Mouse (Mus musculus) small intestine, adult 2 months (tissue): ENCODE results near the gene Slc6a20a. TPM values are rescaled to one million over a fixed set of nuclear protein-coding genes. Genes with fewer than 3 reads are reported as not detected.

Source experiments
- H3K27ac ChIP-seq: fragments of 200-500 bp; 2 replicates; pipeline ENCODE4 v1.5.1; 2012; ENCODE audit warnings: low read depth, low read length, control low read depth, inconsistent platforms; ENCODE audit not compliant: insufficient read depth
- H3K27me3 ChIP-seq: fragments of 200-500 bp; 2 replicates; pipeline ENCODE4 v1.6.1; 2012; ENCODE audit warnings: mild to moderate bottlenecking, moderate library complexity, low read length, inconsistent platforms; ENCODE audit not compliant: control insufficient read depth, insufficient read depth
- H3K36me3 ChIP-seq: fragments of 200-500 bp; 2 replicates; pipeline ENCODE4 v1.6.1; 2012; ENCODE audit warnings: mild to moderate bottlenecking, low read length, control low read depth, inconsistent platforms; ENCODE audit not compliant: control insufficient read depth, insufficient read depth
- H3K4me1 ChIP-seq: fragments of 200-500 bp; 2 replicates; pipeline ENCODE4 v1.6.1; 2012; ENCODE audit warnings: low read length, inconsistent platforms, mixed read lengths; ENCODE audit not compliant: control insufficient read depth, insufficient read depth, insufficient read length
- H3K4me3 ChIP-seq: fragments of 200-500 bp; 2 replicates; pipeline ENCODE4 v1.5.1; 2012; ENCODE audit warnings: low read depth, mild to moderate bottlenecking, control low read depth, inconsistent platforms, low read length, moderate library complexity
- CTCF ChIP-seq: fragments of 200-500 bp; IDR thresholded peaks from 2 replicates; pipeline ENCODE4 v1.5.1; 2012; ENCODE audit warnings: low read depth, mild to moderate bottlenecking, control low read depth, inconsistent platforms, low read length, moderate library complexity, mixed read lengths; ENCODE audit not compliant: insufficient replicate concordance, insufficient read length; ENCODE audit errors: extremely low read depth
- POLR2A ChIP-seq: fragments of 200-500 bp; IDR thresholded peaks from 2 replicates; pipeline ENCODE4 v1.6.1; 2012; ENCODE audit warnings: low read depth, mild to moderate bottlenecking, control low read depth, inconsistent platforms, low read length, moderate library complexity
- WGBS: fragments of 180-500 bp; shearing (Covaris S2); methylation state at CpG from one replicate; pipeline ENCODE4 v1.1.7; 2018; 5-methylcytosine and 5-hydroxymethylcytosine counted together
- polyA plus RNA-seq: library from polyadenylated mRNA; depleted of rRNA; stranded (reverse); fragments of >200 nt; gene quantifications from 2 replicates; pipeline ENCODE4 v1.2.3, GENCODE M21; 2012; rRNA removed

The Slc6a20a gene
- polyA plus RNA-seq, 1 experiment = 187 TPM

GRCm38 (mm10) chr9:123601529-123601928, 77.2 kb downstream of the Slc6a20a start:
- Histone ChIP-seq H3K27ac (no peak overlapping the region), H3K36me3 (no peaks in the 10 kb centered on the region), H3K4me3 (no peak overlapping the region), H3K4me1 (no peaks in the 10 kb centered on the region), H3K27me3 (no peaks in the 10 kb centered on the region)
- WGBS = 72% methylated on average over 1 of the region's 1 CpGs
- TF ChIP-seq POLR2A (no peak), CTCF (no peak)

GRCm38 (mm10) chr9:123597376-123597775, 81.3 kb downstream of the Slc6a20a start:
- Histone ChIP-seq H3K36me3 (peaks cover 16% of the 10 kb centered on the region), H3K27me3 (no peaks in the 10 kb centered on the region), H3K4me1 (no peaks in the 10 kb centered on the region), H3K4me3 (no peak overlapping the region), H3K27ac (no peak overlapping the region)
- no peak for TF ChIP-seq CTCF
- TF ChIP-seq POLR2A = no peak
- 92% methylated on average over 2 of the region's 2 CpGs for WGBS

- Histone ChIP-seq H3K4me3 (no peak overlapping the region), H3K27me3 (no peaks in the 10 kb centered on the region), H3K36me3 (peaks cover 16% of the 10 kb centered on the region), H3K27ac (no peak overlapping the region), H3K4me1 (no peaks in the 10 kb centered on the region)
- 95% methylated on average over 2 of the region's 2 CpGs for WGBS
- TF ChIP-seq POLR2A (no peak), CTCF (no peak)
Measured at GRCm38 (mm10) chr9:123596910-123597309, 81.8 kb downstream of the Slc6a20a start.

- Histone ChIP-seq H3K27ac (no peak overlapping the region), H3K4me1 (no peaks in the 10 kb centered on the region), H3K4me3 (no peak overlapping the region), H3K36me3 (peaks cover 26% of the 10 kb centered on the region), H3K27me3 (no peaks in the 10 kb centered on the region)
- 85% methylated on average over 4 of the region's 4 CpGs for WGBS
- TF ChIP-seq POLR2A (no peak), CTCF (no peak)
Measured at GRCm38 (mm10) chr9:123595194-123595593, 83.5 kb downstream of the Slc6a20a start.

- peaks cover 40% of the 10 kb centered on the region for H3K36me3 ChIP-seq
- H3K27ac ChIP-seq = 0 out of 2 replicates have a peak overlapping the region, but pooled peaks have one; percentile 8
- H3K4me3 ChIP-seq = no peak overlapping the region
- 36% methylated on average over 7 of the region's 7 CpGs for WGBS
- H3K27me3 ChIP-seq = no peaks in the 10 kb centered on the region
- TF ChIP-seq POLR2A (no peak), CTCF (no peak)
- H3K4me1 ChIP-seq = no peaks in the 10 kb centered on the region
Measured at GRCm38 (mm10) chr9:123589240-123589910, 89.3 kb downstream of the Slc6a20a start.

Other genes starting within 250 kb of the Slc6a20a start
- gene Limd1, start 200.2 kb downstream of the Slc6a20a start, polyA plus RNA-seq = 16.7 and 54.0 TPM in 2 replicates
- 1.6 and 3.2 TPM in 2 replicates for gene Sacm1l, start 149.1 kb downstream of the Slc6a20a start, polyA plus RNA-seq
- 0.44 and 0.72 TPM in 2 replicates for gene Slc6a20b, start 46.3 kb downstream of the Slc6a20a start, polyA plus RNA-seq
- gene Ccr9, start 446 bp downstream of the Slc6a20a start, polyA plus RNA-seq = 3.7 and 7.1 TPM in 2 replicates
- gene Lztfl1, start 38.8 kb upstream of the Slc6a20a start, polyA plus RNA-seq = 0.32 and 0.43 TPM in 2 replicates
- gene Cxcr6, start 127.6 kb upstream of the Slc6a20a start, polyA plus RNA-seq = 1.3 and 1.5 TPM in 2 replicates
- gene Fyco1, start 173.0 kb upstream of the Slc6a20a start, polyA plus RNA-seq = 3.9 and 4.9 TPM in 2 replicates
- 0.17 and 0.29 TPM in 2 replicates for gene Xcr1, start 183.1 kb upstream of the Slc6a20a start, polyA plus RNA-seq